Mouse (Mus musculus) intestine, embryonic 16.5 days (tissue): ENCODE data around the gene Clrn3. TPM values are rescaled to one million over a fixed set of nuclear protein-coding genes. Genes with fewer than 3 reads are reported as not detected.

ENCODE experiments used
- ATAC-seq: fragments of 200-750 bp; cut with Nextera tagmentation; 2 replicates; pipeline ENCODE4 v1.8.0; 2017; ENCODE audit warnings: moderate TSS enrichment, moderate library complexity
- H3K27ac ChIP-seq: fragments of 300-500 bp; sonication (generic); 2 replicates; pipeline ENCODE4 v1.5.1; 2014; ENCODE audit warnings: mild to moderate bottlenecking, low read length
- H3K27me3 ChIP-seq: fragments of 300-500 bp; sonication (generic); replicated peaks from 2 replicates; pipeline ENCODE4 v1.6.1; 2014; ENCODE audit warnings: low read length, control low read depth, mixed read lengths; ENCODE audit not compliant: control insufficient read depth, insufficient read depth
- H3K36me3 ChIP-seq: fragments of 300-500 bp; sonication (generic); 2 replicates; pipeline ENCODE4 v1.6.1; 2014; ENCODE audit warnings: low read length, control low read depth; ENCODE audit not compliant: control insufficient read depth, insufficient read depth
- H3K4me1 ChIP-seq: fragments of 300-500 bp; sonication (generic); 2 replicates; pipeline ENCODE4 v1.6.1; 2014; ENCODE audit warnings: low read length, control low read depth, mixed read lengths; ENCODE audit not compliant: control insufficient read depth, insufficient read depth
- H3K4me2 ChIP-seq: fragments of 300-500 bp; sonication (generic); 2 replicates; pipeline ENCODE4 v1.6.1; 2014; ENCODE audit warnings: low read depth, low read length, control low read depth
- H3K4me3 ChIP-seq: fragments of 300-500 bp; sonication (generic); 2 replicates; pipeline ENCODE4 v1.5.1; 2014; ENCODE audit warnings: mild to moderate bottlenecking, low read length
- H3K9ac ChIP-seq: fragments of 300-500 bp; sonication (generic); 2 replicates; pipeline ENCODE4 v1.6.1; 2014; ENCODE audit warnings: low read depth, low read length
- H3K9me3 ChIP-seq: fragments of 300-500 bp; sonication (generic); 2 replicates; pipeline ENCODE4 v1.6.1; 2016; ENCODE audit warnings: low read length, control low read depth; ENCODE audit not compliant: control insufficient read depth
- WGBS: fragments of 180-500 bp; shearing (Covaris S2); extraction: QIAGEN DNeasy Blood & Tissue Kit; methylation state at CpG from one replicate; pipeline ENCODE4 v1.1.7; 2014; 5-methylcytosine and 5-hydroxymethylcytosine counted together
- polyA plus RNA-seq: library from polyadenylated mRNA; unstranded; fragments of >200 nt; fragmentation: Nextera tagmentation; extraction: Ambion mirVana; gene quantifications from 2 replicates; pipeline ENCODE4 v1.2.1, GENCODE M21; 2015

Gene Clrn3
- polyA plus RNA-seq, 1 experiment from 2014 or later = 40.3 TPM

GRCm38 (mm10) chr7:135485796-135486410 is 42.6 kb downstream of the Clrn3 start:
- no peaks in the 10 kb centered on the region for H3K9me3 ChIP-seq
- no peaks in the 10 kb centered on the region for H3K36me3 ChIP-seq
- H3K9ac ChIP-seq = no peak overlapping the region
- no peak overlapping the region for H3K4me3 ChIP-seq
- H3K27me3 ChIP-seq = no peaks in the 10 kb centered on the region
- H3K27ac ChIP-seq = no peak overlapping the region
- ATAC-seq = peak; percentile 75
- WGBS = 32% methylated on average over 12 of the region's 12 CpGs
- H3K4me1 ChIP-seq = no peaks in the 10 kb centered on the region
- no peak overlapping the region for H3K4me2 ChIP-seq

GRCm38 (mm10) chr7:135485116-135485795 is 43.2 kb downstream of the Clrn3 start:
- 18% methylated on average over 10 of the region's 10 CpGs for WGBS
- peak; percentile 25; the same call in 1 of the 2 replicates for ATAC-seq
- Histone ChIP-seq H3K27me3 (no peaks in the 10 kb centered on the region), H3K4me3 (no peak overlapping the region), H3K27ac (no peak overlapping the region), H3K9ac (no peak overlapping the region), H3K36me3 (no peaks in the 10 kb centered on the region), H3K4me2 (no peak overlapping the region), H3K9me3 (no peaks in the 10 kb centered on the region), H3K4me1 (no peaks in the 10 kb centered on the region)

- no peaks in the 10 kb centered on the region for H3K9me3 ChIP-seq
- H3K27ac ChIP-seq = no peak overlapping the region
- no peak overlapping the region for H3K9ac ChIP-seq
- 53% methylated on average over 11 of the region's 11 CpGs for WGBS
- H3K4me1 ChIP-seq = no peaks in the 10 kb centered on the region
- H3K4me2 ChIP-seq = no peak overlapping the region
- H3K36me3 ChIP-seq = no peaks in the 10 kb centered on the region
- H3K27me3 ChIP-seq = no peaks in the 10 kb centered on the region
- no peak for ATAC-seq
- no peak overlapping the region for H3K4me3 ChIP-seq
Measured at GRCm38 (mm10) chr7:135484341-135484740, 44.1 kb downstream of the Clrn3 start.

GRCm38 (mm10) chr7:135483751-135484150 is 44.7 kb downstream of the Clrn3 start:
- Histone ChIP-seq H3K27me3 (no peaks in the 10 kb centered on the region), H3K36me3 (no peaks in the 10 kb centered on the region), H3K9ac (no peak overlapping the region), H3K9me3 (no peaks in the 10 kb centered on the region), H3K4me3 (no peak overlapping the region), H3K4me2 (no peak overlapping the region), H3K27ac (no peak overlapping the region), H3K4me1 (no peaks in the 10 kb centered on the region)
- no peak for ATAC-seq
- WGBS = 52% methylated on average over 6 of the region's 6 CpGs

GRCm38 (mm10) chr7:135481150-135481549 is 47.3 kb downstream of the Clrn3 start:
- ATAC-seq = no peak
- 23% methylated on average over 7 of the region's 7 CpGs for WGBS
- H3K4me2 ChIP-seq = no peak overlapping the region
- no peaks in the 10 kb centered on the region for H3K9me3 ChIP-seq
- H3K36me3 ChIP-seq = no peaks in the 10 kb centered on the region
- H3K27ac ChIP-seq = no peak overlapping the region
- no peaks in the 10 kb centered on the region for H3K4me1 ChIP-seq
- no peak overlapping the region for H3K9ac ChIP-seq
- H3K4me3 ChIP-seq = no peak overlapping the region
- H3K27me3 ChIP-seq = no peaks in the 10 kb centered on the region

GRCm38 (mm10) chr7:135479912-135480311 is 48.5 kb downstream of the Clrn3 start:
- Histone ChIP-seq H3K4me1 (no peaks in the 10 kb centered on the region), H3K27me3 (no peaks in the 10 kb centered on the region), H3K36me3 (no peaks in the 10 kb centered on the region), H3K9me3 (no peaks in the 10 kb centered on the region), H3K27ac (no peak overlapping the region), H3K4me2 (no peak overlapping the region), H3K4me3 (no peak overlapping the region), H3K9ac (no peak overlapping the region)
- WGBS = 80% methylated on average over 6 of the region's 6 CpGs
- ATAC-seq = no peak

GRCm38 (mm10) chr7:135479322-135479880 is 49.1 kb downstream of the Clrn3 start:
- Histone ChIP-seq H3K9ac (no peak overlapping the region), H3K9me3 (no peaks in the 10 kb centered on the region), H3K27ac (no peak overlapping the region), H3K27me3 (no peaks in the 10 kb centered on the region), H3K36me3 (no peaks in the 10 kb centered on the region), H3K4me3 (no peak overlapping the region), H3K4me2 (no peak overlapping the region), H3K4me1 (no peaks in the 10 kb centered on the region)
- WGBS = 45% methylated on average over 10 of the region's 10 CpGs
- ATAC-seq = no peak

GRCm38 (mm10) chr7:135477256-135477655 is 51.2 kb downstream of the Clrn3 start:
- H3K4me3 ChIP-seq = no peak overlapping the region
- H3K4me1 ChIP-seq = no peaks in the 10 kb centered on the region
- WGBS = 49% methylated on average over 5 of the region's 5 CpGs
- no peak overlapping the region for H3K9ac ChIP-seq
- H3K27ac ChIP-seq = no peak overlapping the region
- no peak for ATAC-seq
- H3K36me3 ChIP-seq = no peaks in the 10 kb centered on the region
- H3K9me3 ChIP-seq = no peaks in the 10 kb centered on the region
- no peak overlapping the region for H3K4me2 ChIP-seq
- no peaks in the 10 kb centered on the region for H3K27me3 ChIP-seq

- H3K4me3 ChIP-seq = no peak overlapping the region
- ATAC-seq = no peak
- no peak overlapping the region for H3K9ac ChIP-seq
- WGBS = 43% methylated on average over 8 of the region's 8 CpGs
- no peak overlapping the region for H3K4me2 ChIP-seq
- no peaks in the 10 kb centered on the region for H3K36me3 ChIP-seq
- no peak overlapping the region for H3K27ac ChIP-seq
- H3K4me1 ChIP-seq = no peaks in the 10 kb centered on the region
- H3K9me3 ChIP-seq = no peaks in the 10 kb centered on the region
- H3K27me3 ChIP-seq = no peaks in the 10 kb centered on the region
Measured at GRCm38 (mm10) chr7:135475981-135476380, 52.5 kb downstream of the Clrn3 start.
